Mouse (Mus musculus) testis, postnatal 14 days (tissue): ENCODE results near the gene Ssxa1.
"Not testable (repeated sequence)": the region's sequence is repeated elsewhere in the genome, so short reads cannot be mapped to it uniquely, and the experiment has no call there.

Experiments
- DNase-seq: peaks from one replicate; pipeline ENCODE4 v3.0.0; 2021; ENCODE audit warnings: low spot score

Ssxa1 gene

DNA sequence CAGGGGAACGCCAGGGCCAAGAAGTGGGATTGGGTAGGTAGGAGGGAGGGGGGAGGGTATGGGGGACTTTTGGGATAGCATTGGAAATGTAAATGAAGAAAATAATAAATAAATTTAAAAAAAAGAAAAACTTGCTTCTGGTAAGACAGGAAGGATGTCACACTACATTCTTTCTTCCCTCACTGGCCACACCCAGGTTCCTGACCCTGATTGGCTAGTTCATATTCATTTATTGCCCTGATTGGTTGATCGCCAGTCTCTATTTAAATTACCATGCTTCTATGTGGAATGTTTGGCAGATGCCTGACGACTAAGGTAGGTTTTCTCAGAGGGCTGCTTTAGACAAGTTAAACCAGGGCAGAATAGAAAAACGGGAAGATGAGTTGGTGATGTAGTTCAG, at the start of gene Ssxa1:
TSS of gene Ssxa1 (plus strand) at position 301 of the 400 bp plus-strand sequence.
- no peak for DNase-seq

DNA sequence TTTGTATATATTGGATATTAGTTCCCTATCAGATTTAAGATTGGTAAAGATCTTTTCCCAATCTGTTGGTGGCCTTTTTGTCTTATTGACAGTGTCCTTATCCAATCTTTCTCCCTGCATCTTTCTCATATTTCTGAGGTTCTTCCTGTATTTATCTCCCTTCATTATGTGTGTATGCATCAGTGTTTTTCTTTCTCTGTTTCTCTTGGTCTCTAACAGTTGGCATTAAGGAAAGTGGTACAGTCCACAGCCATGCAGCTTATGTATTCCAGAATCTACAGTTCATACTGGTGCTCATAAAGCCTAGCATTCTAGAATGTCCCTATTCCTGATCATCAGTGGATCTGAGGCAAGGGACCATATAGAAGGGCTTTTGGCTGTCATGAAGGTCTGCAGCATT, 47.5 kb upstream of the Ssxa1 start, which contains the start of gene Spaca5:
TSS of gene Spaca5 (plus strand) at position 301 of the 400 bp plus-strand sequence.
- DNase-seq: no peak

DNA sequence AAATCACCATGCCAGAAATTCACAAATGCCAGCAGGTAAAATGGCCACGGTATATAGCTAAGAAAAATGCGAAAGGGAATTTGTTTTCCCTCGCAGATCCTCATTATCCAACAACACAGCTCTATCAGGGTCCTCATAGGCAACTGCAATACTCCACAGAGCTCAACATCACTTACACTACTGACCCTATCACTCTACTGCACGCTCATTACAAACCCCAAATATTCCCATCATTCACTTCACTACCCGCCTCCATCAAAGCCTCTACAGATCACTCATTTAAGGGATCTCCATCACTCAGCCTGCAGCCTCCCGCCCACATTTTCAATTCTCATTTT, 27.0 kb upstream of the Ssxa1 start:
- no peak for DNase-seq

DNA sequence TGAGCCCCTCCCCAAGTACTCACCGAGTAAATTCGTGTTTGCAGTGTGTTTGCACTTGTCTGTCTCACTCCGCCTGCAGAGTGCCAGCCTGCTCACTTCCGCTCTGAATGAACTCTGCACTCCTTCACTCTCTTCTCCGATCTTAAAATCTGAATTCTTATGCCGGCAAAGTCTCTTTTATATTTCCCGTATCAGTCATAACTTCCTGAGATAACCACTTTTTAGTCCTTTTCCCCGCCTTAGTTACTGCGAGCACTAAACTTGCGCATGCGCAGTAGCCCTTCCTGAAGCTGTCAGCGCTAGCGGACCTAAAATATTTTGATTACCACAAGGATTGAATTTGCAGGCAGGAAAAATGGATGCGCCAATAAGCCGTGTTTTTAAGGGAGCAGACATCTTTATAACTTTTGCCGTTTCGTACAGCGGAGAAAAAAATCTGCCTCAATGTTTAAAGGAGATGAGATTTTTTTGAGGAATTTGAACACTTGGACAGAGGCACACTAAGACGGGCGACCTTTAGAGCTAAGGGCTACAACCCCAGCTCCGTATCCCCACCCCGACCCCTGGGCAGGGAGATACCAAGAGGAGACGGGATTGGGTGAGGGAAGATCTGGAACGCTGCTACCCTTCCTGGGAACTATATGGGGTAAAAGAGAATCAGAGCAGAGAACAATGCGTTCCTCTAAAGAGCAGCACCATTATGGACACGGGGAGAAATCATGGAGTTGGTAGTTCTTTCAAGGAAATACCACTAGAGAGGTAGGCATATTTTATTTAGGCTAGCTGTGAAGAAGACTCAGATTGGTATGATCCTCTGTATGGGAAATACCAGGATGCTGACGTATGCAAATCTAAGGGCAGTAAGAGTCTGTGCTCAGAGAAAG, 26.4 kb upstream of the Ssxa1 start, which contains the start of gene Zfp300:
TSS of gene Zfp300 (minus strand) at position 545 of the 884 bp plus-strand sequence.
- DNase-seq: peak; percentile 60

DNA sequence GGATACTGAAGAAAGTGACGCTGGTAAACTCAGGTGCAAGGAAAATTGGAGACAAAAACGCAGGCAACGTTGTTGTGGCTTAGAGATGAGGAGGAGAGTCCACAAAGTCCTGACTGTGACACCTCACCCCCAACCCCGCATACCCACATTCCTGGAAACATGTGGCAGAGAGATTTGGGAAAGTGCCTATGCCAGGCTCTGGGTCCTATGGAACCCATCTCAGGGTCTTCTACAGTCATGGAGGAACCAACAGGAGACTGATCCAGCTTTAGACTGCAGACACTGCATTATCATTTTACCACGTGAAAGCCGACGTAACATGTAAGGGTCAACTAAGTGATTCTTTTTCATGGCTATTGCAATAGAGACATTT, 25.8 kb upstream of the Ssxa1 start:
- DNase-seq: no peak

DNA sequence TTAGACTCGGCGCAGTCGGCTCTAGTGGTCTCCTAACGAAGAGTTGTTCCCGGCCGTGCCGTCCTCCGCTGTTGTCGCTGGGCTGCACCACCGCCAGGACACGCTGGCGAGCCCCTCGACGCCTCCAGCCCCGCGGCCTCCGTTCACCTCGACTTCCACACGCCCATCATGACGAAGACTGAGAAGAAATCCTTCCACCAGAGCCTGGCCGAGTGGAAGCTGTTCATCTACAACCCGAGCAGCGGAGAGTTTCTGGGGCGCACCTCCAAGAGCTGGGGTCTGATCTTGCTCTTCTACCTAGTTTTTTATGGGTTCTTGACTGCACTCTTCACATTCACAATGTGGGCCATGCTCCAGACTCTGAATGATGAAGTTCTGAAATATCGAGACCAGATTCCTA, 31.1 kb downstream of the Ssxa1 start:
- not testable (repeated sequence) for DNase-seq
